Mouse (Mus musculus) intestine, embryonic 16.5 days (tissue): ENCODE results near the gene Spata31d1a. TPM values are rescaled to one million over a fixed set of nuclear protein-coding genes. Genes with fewer than 3 reads are reported as not detected.

Source experiments
- ATAC-seq: fragments of 200-750 bp; cut with Nextera tagmentation; 2 replicates; pipeline ENCODE4 v1.8.0; 2017; ENCODE audit warnings: moderate TSS enrichment, moderate library complexity
- H3K27ac ChIP-seq: fragments of 300-500 bp; sonication (generic); 2 replicates; pipeline ENCODE4 v1.5.1; 2014; ENCODE audit warnings: mild to moderate bottlenecking, low read length
- H3K27me3 ChIP-seq: fragments of 300-500 bp; sonication (generic); replicated peaks from 2 replicates; pipeline ENCODE4 v1.6.1; 2014; ENCODE audit warnings: low read length, control low read depth, mixed read lengths; ENCODE audit not compliant: control insufficient read depth, insufficient read depth
- H3K36me3 ChIP-seq: fragments of 300-500 bp; sonication (generic); 2 replicates; pipeline ENCODE4 v1.6.1; 2014; ENCODE audit warnings: low read length, control low read depth; ENCODE audit not compliant: control insufficient read depth, insufficient read depth
- H3K4me1 ChIP-seq: fragments of 300-500 bp; sonication (generic); 2 replicates; pipeline ENCODE4 v1.6.1; 2014; ENCODE audit warnings: low read length, control low read depth, mixed read lengths; ENCODE audit not compliant: control insufficient read depth, insufficient read depth
- H3K4me2 ChIP-seq: fragments of 300-500 bp; sonication (generic); 2 replicates; pipeline ENCODE4 v1.6.1; 2014; ENCODE audit warnings: low read depth, low read length, control low read depth
- H3K4me3 ChIP-seq: fragments of 300-500 bp; sonication (generic); 2 replicates; pipeline ENCODE4 v1.5.1; 2014; ENCODE audit warnings: mild to moderate bottlenecking, low read length
- H3K9ac ChIP-seq: fragments of 300-500 bp; sonication (generic); 2 replicates; pipeline ENCODE4 v1.6.1; 2014; ENCODE audit warnings: low read depth, low read length
- H3K9me3 ChIP-seq: fragments of 300-500 bp; sonication (generic); 2 replicates; pipeline ENCODE4 v1.6.1; 2016; ENCODE audit warnings: low read length, control low read depth; ENCODE audit not compliant: control insufficient read depth
- WGBS: fragments of 180-500 bp; shearing (Covaris S2); extraction: QIAGEN DNeasy Blood & Tissue Kit; methylation state at CpG from one replicate; pipeline ENCODE4 v1.1.7; 2014; 5-methylcytosine and 5-hydroxymethylcytosine counted together
- polyA plus RNA-seq: library from polyadenylated mRNA; unstranded; fragments of >200 nt; fragmentation: Nextera tagmentation; extraction: Ambion mirVana; gene quantifications from 2 replicates; pipeline ENCODE4 v1.2.1, GENCODE M21; 2015

The Spata31d1a gene
- not detected in 2 replicates for polyA plus RNA-seq

DNA sequence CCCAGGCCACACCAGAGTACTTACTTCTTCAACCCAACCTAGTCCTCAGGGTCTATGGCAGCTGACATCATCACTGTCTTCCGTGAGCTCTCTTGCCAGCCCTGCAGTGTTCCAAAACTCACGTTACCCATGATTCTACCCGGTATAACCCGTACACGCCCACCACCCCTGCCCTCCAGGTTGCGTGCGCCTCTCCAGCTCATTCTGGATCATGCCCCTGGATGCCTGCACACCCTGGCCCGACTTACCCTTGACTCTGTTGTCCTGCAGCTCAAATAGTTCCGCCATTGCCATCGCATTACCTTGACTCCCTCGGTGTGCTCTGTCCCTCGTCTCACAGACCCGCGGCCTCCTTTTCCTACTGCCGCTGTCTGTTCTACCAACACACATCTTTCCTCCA, at the start of gene Spata31d1a:
Gene Spata31d1a, minus strand, starts transcription at position 101 of the 400 bp plus-strand sequence.
- Histone ChIP-seq H3K4me2 (no peak within 1 kb of the TSS), H3K9ac (no peak within 1 kb of the TSS), H3K9me3 (no peaks in the 10 kb centered on the region), H3K4me1 (no peaks in the 10 kb centered on the region), H3K36me3 (no peaks in the 10 kb centered on the region), H3K4me3 (no peak within 1 kb of the TSS), H3K27ac (no peak within 1 kb of the TSS), H3K27me3 (no peaks in the 10 kb centered on the region)
- ATAC-seq = no peak
- WGBS = 91% methylated on average over 15 of the region's 15 CpGs

GRCm38 (mm10) chr13:59756906-59757305, 46.8 kb upstream of the Spata31d1a start:
- no peak overlapping the region for H3K4me3 ChIP-seq
- no peak overlapping the region for H3K27ac ChIP-seq
- H3K4me1 ChIP-seq = no peaks in the 10 kb centered on the region
- H3K9ac ChIP-seq = no peak overlapping the region
- no peaks in the 10 kb centered on the region for H3K27me3 ChIP-seq
- H3K4me2 ChIP-seq = no peak overlapping the region
- no peak for ATAC-seq
- 91% methylated on average over 7 of the region's 7 CpGs for WGBS
- 0 out of 2 replicates have a peak, but pooled peaks cover 10% of the 10 kb centered on the region for H3K36me3 ChIP-seq
- no peaks in the 10 kb centered on the region for H3K9me3 ChIP-seq

- Histone ChIP-seq H3K36me3 (0 out of 2 replicates have a peak, but pooled peaks cover 5% of the 10 kb centered on the region), H3K9ac (no peak overlapping the region), H3K27me3 (no peaks in the 10 kb centered on the region), H3K9me3 (no peaks in the 10 kb centered on the region), H3K4me3 (no peak overlapping the region), H3K4me2 (no peak overlapping the region), H3K4me1 (no peaks in the 10 kb centered on the region), H3K27ac (no peak overlapping the region)
- ATAC-seq = no peak
- 68% methylated on average over 12 of the region's 12 CpGs for WGBS
Measured at GRCm38 (mm10) chr13:59750310-59750709, 40.2 kb upstream of the Spata31d1a start.

GRCm38 (mm10) chr13:59746711-59747110, 36.6 kb upstream of the Spata31d1a start, which contains the start of gene 1700014D04Rik:
TSS of gene 1700014D04Rik (minus strand) at chr13:59746752.
- H3K27me3 ChIP-seq = no peaks in the 10 kb centered on the region
- no peak for ATAC-seq

GRCm38 (mm10) chr13:59746164-59746563, 36.0 kb upstream of the Spata31d1a start:
- H3K36me3 ChIP-seq = no peaks in the 10 kb centered on the region
- no peak for ATAC-seq

More at GRCm38 (mm10) chr13:59746711-59747110, 36.6 kb upstream of the Spata31d1a start, which contains the start of gene 1700014D04Rik:
- H3K9ac ChIP-seq = no peak within 1 kb of the TSS
- H3K9me3 ChIP-seq = no peaks in the 10 kb centered on the region
- H3K4me2 ChIP-seq = no peak within 1 kb of the TSS
- WGBS = 77% methylated on average over 9 of the region's 9 CpGs
- H3K36me3 ChIP-seq = no peaks in the 10 kb centered on the region
- H3K4me1 ChIP-seq = no peaks in the 10 kb centered on the region
- H3K4me3 ChIP-seq = no peak within 1 kb of the TSS
- H3K27ac ChIP-seq = no peak within 1 kb of the TSS

DNA sequence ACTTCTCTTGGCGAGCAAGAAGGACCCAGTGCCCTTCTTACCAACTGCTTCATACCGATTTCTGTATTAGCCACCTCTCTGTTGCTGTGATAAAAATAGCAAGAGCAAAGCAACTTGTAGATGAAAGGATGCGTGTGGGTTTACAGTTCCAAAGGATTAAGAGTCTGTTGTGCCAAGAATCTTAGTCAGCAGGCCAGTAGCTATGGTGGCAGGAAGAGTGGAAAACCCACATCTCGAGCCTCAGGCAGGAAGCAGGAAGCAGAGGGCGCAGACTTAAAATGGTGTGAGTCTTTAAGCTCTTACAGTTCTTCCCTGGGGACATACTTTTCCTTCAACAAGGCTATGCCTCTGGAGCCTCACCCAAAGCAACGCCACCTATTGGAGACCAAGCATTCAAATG, 35.3 kb upstream of the Spata31d1a start:
- Histone ChIP-seq H3K27ac (no peak overlapping the region), H3K4me3 (no peak overlapping the region), H3K9ac (no peak overlapping the region), H3K9me3 (no peaks in the 10 kb centered on the region), H3K4me2 (no peak overlapping the region), H3K4me1 (no peaks in the 10 kb centered on the region), H3K27me3 (no peaks in the 10 kb centered on the region), H3K36me3 (no peaks in the 10 kb centered on the region)
- no peak for ATAC-seq
- 79% methylated on average over 6 of the region's 6 CpGs for WGBS

More at GRCm38 (mm10) chr13:59746164-59746563, 36.0 kb upstream of the Spata31d1a start:
- Histone ChIP-seq H3K9me3 (no peaks in the 10 kb centered on the region), H3K4me3 (no peak overlapping the region), H3K9ac (no peak overlapping the region), H3K27me3 (no peaks in the 10 kb centered on the region), H3K4me2 (no peak overlapping the region), H3K27ac (no peak overlapping the region), H3K4me1 (no peaks in the 10 kb centered on the region)
- whole genome bisulfite sequencing = 67% methylated on average over 6 of the region's 6 CpGs

DNA sequence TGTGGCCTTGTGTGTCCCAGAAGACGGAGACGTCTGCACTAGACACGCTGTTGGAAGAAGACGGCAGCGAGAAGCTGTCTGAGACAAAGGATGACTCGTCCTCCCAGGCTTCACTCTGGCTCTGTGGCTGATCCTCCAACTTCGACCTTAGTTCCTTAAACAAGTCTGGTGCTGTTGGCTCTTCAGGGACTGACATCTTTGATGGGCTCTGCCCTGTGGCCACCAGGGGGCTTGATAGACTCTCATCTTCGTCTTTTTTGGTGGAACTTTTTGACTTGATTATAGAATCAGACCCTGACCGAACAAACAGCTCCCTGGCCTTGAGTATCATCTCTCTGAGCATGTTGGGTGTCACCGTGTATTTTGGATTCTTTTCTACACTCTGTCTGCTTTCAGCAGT, 31.6 kb upstream of the Spata31d1a start:
- Histone ChIP-seq H3K4me3 (no peak overlapping the region), H3K27me3 (no peaks in the 10 kb centered on the region), H3K4me1 (no peaks in the 10 kb centered on the region), H3K9ac (no peak overlapping the region), H3K36me3 (no peaks in the 10 kb centered on the region), H3K27ac (no peak overlapping the region), H3K4me2 (no peak overlapping the region), H3K9me3 (no peaks in the 10 kb centered on the region)
- ATAC-seq = no peak
- 65% methylated on average over 10 of the region's 10 CpGs for WGBS

DNA sequence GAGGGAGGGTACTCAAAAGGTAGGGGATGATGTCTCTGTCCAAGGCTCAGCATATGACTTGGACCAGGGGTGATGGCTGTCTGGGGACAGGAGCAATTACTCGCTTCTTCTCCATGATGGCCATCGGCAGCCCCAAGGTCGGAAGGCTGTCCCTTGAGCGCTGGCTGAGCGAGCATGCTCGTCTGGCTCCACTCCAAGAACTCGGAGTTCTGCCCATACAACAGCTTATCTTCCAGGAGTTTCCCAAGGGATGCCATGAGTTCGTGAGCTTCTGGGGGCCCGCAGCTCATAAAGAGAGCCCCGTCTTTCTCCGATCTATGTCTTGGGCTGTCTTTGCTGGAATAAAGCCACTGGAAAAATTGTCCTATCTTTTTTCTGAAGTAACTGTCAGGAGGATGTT, 31.0 kb upstream of the Spata31d1a start:
- Histone ChIP-seq H3K27me3 (no peaks in the 10 kb centered on the region), H3K9me3 (no peaks in the 10 kb centered on the region), H3K27ac (no peak overlapping the region), H3K4me2 (no peak overlapping the region), H3K9ac (no peak overlapping the region), H3K4me1 (no peaks in the 10 kb centered on the region), H3K4me3 (no peak overlapping the region), H3K36me3 (no peaks in the 10 kb centered on the region)
- 85% methylated on average over 11 of the region's 11 CpGs for WGBS
- ATAC-seq = no peak

DNA sequence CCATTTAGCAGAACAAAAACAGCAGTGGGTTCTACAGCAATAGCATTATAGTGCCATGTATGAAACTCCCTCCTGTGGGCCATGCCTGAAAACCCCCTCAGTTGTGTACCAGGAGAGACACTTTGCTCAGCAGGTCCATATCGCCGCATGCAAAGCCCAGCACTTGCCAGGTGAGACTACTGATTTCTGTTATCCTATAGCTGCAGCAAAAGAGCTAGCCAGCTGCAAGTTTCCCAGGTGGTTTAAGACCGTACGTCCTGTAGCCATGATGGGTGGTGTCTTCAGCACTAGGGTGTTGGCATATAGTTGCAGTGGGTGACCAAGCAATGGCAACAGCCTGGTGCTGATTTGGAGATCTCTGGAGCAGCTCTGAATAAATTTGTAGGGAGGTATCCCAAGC, 29.3 kb upstream of the Spata31d1a start:
- Histone ChIP-seq H3K4me1 (no peaks in the 10 kb centered on the region; the same call in 1 of the 2 replicates), H3K36me3 (no peaks in the 10 kb centered on the region), H3K27me3 (no peaks in the 10 kb centered on the region), H3K4me3 (no peak overlapping the region), H3K9ac (no peak overlapping the region), H3K9me3 (no peaks in the 10 kb centered on the region), H3K4me2 (no peak overlapping the region), H3K27ac (no peak overlapping the region)
- no peak for ATAC-seq
- WGBS = 92% methylated on average over 4 of the region's 4 CpGs

DNA sequence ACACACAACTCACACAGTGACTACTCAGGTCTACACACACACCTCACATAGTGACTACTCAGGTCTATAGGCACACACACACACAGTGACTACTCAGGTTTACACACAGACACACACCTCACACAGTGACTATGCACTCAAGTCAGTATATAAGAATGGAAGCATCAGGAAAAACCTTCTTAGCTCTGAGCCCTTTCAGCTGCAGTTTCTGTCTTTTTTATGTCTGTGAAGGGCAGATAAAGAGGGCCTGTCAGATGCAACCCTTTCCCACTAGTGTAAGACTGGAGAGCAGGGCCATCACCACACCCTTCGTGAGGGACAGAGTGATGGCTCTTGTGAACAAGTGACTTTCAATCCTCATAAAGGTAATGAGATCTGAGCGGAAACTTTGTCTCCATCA, 28.3 kb upstream of the Spata31d1a start:
- H3K9me3 ChIP-seq = no peaks in the 10 kb centered on the region
- 93% methylated on average over 2 of the region's 2 CpGs for WGBS
- H3K4me1 ChIP-seq = no peaks in the 10 kb centered on the region; the same call in 1 of the 2 replicates
- no peak for ATAC-seq
- no peaks in the 10 kb centered on the region for H3K27me3 ChIP-seq
- no peak overlapping the region for H3K4me3 ChIP-seq
- H3K27ac ChIP-seq = no peak overlapping the region
- no peak overlapping the region for H3K9ac ChIP-seq
- H3K4me2 ChIP-seq = no peak overlapping the region
- no peaks in the 10 kb centered on the region for H3K36me3 ChIP-seq
